Mouse (Mus musculus): ENCODE measurements at regions not wholly inside any gene's neighbourhood (a gene's known extent, or its start where the extent isn't known, plus 50 kb on each side); places are given as distances from the start of the nearest gene placed in this dataset. TPM values are rescaled to one million over a fixed set of nuclear protein-coding genes. Genes with fewer than 3 reads are reported as not detected.

Small RNA genes lying in the stretch of these regions (microRNA-seq; reads per million reads assigned to microRNA genes)
- gene Gm22368 (not detected), gene Gm44376 (not detected)
